Mouse (Mus musculus): ENCODE data around the gene Ice1.

Ice1 gene

DNA sequence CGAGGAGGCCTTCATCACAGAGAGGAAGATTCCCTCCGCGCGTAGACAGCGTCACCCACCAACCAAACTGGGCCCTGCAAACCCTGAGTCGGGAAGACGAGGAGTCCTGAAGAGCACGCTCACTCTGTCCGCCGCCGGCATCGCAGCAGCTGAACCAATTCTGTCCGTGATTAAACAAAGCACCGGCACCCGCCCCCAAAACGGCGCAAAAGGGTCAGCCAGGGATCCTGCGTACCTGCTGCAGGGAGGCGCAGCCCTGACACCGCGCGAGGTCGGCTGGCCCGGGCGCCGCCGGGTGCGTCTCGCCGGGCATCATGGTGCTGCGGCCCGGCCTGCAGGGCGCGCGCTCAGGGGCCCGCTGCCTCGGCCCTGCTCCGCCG is at the start of gene Ice1:
Ice1 (minus strand) TSS at position 353 of the 380 bp plus-strand sequence.
- no peak for DNase-seq

DNA sequence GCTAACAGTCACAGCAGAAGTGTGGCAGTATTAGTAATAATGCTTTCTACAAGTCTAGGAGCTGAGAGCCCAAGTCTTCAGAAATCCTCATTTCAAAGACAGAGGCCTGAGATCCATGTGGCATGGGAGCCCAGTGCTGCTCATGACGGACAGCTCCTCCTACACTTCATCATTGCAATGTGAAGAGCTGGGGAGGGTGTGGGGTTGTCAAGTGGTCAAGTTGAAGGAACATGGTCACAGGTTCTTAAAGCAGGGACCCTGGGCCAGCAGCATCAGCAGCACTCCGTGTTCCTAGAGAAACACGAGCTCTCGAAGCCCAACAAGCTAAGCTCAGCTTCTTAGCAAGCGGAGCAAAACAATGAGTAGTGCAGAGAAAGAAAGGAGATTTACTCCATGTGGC is 48.4 kb upstream of the Ice1 start:
- no peak for DNase-seq

DNA sequence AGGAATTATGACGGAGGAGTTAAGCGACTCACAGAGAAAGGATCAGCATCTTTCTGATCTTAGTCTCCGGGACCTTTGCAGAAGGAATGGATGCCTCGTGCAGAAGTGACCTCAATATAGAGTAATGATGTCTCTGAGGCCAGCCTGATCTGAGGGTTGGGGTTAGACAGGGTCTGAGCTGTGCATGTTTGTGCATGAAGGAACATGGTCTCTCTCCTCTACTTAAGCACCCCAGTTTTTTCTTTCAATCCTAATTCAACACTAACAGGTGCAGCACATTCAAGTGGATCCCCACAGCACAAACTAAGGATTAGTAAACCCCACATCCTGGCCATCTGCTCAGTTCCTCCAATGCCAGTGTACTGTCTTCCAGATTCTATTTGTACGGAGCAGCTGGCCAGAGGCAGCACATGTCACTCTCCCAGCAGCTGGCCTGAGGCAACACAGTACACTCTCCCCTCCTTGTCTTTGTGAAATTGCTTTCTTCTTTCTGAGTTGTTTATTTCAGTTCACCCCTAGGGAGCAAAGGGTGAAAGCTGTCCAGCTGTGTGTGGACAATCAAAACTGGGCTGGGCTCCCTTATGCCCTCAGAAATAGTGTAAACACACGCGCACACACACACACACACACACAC is 47.7 kb upstream of the Ice1 start:
- DNase-seq = no peak

DNA sequence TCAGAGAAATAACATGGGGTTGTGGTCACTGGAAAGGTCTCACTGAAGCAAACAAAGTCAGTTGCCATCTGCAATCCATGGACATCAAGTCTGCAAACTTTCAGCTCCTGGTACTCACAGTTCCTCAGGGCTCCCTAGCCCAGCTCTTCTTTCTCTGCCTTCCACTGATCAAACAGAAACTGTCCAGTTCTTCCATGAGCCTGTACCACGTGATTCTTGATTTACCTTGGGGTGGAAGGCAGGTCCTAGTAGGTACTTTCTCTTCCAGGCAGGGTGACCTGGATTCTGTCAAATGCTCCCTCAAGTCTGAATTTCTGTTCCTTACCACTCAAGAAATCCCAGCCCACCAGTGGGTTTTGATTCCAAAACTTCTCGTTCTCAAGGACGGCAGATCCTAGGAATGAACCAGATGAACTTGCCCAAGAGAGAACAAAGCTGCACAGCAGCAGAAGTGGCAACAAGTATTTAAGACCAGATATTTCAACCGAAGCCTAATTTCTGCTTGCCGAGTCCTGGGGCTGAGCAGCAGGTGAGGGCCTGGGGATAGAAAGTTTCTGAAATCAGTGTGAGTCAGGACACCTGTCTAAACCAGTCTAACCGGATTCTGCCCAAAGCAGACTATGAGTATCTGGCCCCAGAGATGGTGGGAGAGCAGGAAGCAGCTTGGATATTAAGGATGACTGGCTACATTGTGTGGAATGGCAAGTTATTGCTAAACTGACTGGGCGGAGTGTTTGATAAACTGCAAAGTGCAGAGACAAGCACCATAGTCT is 44.2 kb upstream of the Ice1 start:
- DNase-seq = no peak

DNA sequence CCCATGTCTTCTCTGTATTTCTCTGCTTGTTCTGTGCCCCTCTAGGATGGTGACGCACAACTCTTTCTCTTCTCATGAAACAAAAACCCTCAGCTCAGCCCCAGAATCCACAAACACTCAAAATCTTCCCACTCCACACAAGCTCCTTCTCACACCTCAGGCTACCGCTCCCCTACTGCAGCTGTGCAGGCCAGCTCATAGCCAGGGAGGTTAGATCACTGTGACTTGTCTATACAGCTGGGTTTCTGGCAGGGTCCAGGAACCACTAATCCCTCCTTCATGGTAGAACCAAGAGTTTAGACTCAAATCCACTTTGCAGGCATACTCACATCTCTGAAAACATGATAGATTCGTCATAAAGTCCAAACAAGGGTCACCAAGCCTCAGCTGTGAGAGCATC is 42.9 kb upstream of the Ice1 start:
- no peak for DNase-seq

DNA sequence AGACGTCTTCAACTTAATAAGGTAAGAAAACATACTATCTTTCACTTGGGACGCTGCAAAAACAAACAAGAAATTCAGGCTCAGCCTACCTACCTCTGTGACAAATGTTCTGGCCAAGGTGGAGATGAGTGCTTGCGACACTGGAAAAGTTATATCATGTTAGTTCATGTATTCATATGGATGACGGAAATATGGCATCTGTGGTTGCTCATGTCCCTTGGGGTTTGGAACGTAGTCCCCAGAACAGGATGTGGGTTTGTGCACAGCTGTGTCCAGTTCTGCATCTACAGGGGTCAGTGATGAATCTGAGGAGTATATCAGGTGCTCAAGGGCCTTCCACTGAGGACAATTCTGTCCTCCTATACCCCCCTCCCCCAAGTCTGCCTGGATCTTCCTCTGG is 40.3 kb upstream of the Ice1 start:
- no peak for DNase-seq

DNA sequence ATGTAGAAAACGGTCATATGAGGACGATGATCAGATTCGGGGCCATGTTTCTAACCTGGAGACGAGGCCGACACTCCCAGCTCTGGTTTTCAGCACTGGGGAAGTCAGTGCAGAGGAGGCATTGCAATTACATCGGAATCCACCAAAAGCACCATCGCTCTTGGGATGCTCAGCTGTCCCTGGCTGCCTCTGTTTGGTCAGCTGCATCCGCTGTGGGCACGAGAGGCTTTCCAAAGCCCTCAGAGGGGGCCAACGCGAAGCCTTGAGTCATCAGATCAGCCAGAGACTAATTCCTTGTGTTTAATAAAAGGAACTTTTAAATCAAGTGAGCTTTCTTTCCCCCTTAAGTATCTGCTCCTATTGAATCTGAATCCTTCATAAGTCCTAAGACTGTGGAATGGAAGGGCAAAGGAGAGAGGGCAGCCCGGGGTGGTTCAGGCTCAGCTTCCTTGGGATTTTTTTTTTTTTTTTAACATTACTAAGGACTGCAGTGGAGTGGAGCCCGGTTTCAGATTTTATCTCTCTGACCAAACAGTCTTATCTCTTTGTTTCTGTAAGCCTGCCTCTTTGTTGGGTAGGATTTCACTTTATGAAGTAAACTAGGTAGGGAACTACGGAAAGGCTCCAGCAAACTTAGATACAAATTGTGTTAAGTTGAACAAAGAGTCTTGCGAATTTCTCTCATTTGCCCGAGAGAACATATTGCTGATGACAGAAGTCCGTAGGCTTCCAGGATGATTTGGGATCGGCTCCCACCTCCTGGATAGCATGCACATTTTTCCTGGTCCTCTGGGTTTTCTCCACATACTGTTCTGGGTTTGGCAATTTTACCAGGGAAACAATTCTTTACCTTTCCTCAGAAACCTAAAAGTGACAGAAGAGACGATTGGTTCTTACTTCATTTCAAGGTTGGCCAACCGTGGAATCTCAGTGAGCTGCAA is 39.1 kb upstream of the Ice1 start:
- no peak for DNase-seq

DNA sequence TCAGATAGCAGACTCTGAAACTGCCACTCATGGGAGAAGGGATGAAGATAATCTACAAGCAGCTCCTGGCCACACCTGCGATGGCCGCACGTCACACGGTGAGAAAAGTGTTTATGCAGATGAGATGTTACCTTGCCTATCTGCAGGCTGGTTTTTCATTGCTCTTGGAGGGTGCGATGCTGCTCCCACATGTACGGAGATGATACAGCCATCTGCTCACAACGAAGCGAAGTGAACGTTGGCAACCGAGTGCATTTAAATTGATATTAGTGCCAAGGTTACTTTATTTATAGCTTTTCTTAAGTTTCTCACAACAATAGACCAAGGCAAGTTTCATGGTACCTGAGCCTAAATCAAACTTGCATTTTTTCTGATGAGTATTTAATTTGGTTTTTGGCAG is 37.6 kb upstream of the Ice1 start:
- no peak for DNase-seq

DNA sequence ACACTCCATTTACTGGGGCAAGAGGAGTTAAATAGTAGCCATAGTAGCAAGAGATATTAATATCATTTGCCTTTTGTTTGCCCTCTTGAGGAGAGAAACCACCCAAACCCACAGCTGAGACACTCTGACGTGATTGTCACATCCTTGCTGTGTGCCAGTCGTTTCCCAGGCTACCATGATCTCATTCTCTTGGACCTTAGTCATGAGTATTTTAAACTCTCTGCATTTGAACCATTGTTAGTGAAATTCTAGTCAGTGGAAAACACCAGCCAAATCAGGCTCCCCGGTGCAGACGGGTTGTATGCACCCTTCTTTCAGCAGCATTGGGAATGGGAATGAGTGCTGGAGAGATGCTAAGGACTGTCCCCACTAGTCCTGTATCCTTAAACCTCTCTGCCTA is 32.6 kb upstream of the Ice1 start:
- DNase-seq = no peak

DNA sequence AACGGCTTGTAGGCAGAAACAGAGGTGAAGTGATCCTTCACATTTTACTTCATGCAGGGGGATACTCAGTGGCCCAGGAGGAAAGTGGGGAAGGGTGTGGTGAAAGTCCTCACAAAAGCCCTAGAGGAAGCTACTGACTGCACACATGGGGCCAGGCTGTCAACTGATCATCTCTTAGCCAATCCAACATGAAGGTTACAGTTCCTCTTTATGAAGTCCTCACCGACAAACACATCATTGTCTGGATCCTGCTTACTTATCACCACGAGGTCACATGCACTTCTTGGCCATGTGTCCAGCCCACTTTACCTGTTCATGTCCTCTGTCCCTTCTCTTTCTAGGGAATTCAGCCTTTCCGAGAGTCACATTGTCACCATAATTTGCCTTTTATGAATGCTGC is 22.3 kb upstream of the Ice1 start:
- no peak for DNase-seq

DNA sequence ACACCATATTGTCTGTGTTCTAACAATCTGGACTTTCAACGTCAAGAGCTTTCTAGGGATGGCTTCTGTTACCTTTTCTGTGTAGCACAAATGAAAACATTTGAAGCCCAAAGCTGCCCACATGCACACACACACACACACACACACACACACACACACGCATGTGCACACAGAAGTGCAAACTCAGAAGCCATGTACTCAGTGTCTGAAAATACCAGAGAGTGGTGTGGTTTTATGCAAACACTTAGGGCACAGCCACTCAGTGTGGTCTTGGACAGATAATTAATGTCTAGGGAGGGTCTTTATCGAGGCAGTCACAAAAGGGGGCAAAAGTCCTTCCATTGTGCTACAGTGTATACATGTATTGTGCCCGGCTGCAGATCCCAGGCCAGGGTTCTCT is 19.3 kb upstream of the Ice1 start:
- DNase-seq = no peak

DNA sequence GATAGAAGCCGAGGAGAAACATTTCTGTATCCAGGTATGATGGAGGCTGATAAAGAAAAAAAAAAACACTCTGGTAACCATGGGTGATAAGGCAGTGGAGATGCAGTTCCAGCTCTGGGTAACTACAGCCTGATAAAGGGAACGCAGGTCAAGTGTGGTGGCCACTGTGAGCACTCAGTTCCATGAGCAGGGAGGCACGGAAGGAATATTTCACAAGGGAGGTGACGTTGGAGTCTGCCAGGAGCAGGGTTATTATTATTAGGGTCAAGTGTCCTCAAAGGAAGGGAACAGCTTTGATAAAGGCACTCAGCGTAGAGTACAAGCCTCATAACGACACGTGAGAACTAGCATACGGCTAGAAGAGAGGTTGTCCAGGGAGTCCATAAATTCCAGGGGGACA is 18.9 kb upstream of the Ice1 start:
- no peak for DNase-seq

DNA sequence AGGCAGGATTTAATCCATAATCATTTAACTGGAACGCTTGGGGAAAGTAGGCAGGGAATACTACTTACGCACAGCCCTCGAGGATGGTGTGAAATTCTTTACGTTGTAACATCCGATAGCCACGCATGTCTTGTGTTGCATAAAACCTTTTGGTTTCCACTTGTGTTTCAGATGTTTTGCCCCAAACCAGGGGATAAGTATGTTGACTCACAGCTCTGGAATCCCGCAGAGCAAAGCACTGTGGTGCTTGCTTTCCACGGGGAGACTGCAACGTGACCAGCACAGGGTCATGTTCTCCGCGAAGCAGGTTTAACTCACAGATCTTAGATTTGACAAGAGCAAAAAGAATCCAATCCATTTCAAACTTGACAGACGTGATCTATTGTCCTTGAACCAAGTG is 18.1 kb upstream of the Ice1 start:
- DNase-seq = no peak

DNA sequence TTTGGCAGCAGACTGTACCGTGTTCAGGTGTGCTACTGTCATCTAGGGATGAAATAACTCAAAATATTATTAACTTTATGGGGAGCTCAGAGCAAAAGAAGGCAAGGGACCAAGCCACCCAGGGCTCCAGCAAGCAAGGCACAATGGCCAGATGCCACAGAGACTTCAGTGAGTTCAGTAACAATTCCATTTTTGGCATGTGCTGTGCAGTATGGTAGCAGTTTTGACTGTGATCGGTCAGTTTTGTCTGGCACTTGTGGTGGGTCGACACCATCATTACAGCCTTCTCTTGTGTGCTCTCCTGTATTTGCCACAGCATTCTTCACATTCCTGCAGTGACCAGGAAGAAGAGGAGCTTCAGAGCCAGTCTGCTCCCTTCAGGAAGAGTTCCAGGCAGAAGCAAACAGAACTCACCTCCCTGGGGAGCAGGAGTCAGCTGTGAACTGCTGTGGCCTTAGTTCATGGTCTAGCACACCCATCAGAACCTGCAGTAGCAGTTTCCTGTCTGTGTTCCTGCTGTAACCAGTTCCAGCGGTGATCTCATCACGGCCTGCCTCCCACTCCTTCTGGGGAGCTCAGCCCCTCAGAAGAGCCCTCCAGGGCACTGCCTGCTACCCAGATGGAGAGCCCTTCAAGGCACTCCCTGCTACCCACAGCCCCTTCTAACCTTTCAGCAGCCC is 16.8 kb upstream of the Ice1 start:
- DNase-seq = peak; percentile 71

DNA sequence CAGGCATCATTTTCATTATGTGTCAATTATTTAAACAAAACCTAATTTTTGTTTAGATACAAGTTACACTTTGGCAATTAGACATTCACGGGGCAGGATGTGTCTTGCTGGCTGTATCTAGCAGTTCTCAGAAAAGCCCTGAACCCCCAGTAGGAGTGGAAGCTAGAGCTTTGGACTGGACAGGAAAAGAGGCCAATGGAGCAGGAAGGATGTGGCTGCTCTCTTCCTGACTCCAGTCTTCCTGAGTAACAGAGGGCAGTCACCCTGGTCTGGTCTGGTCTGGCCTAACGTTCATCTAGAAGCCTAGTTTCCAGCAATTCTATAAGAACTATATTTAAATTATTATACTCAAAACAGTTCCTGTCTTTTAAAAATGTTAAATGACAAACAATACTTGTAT is 16.0 kb upstream of the Ice1 start:
- DNase-seq = peak; percentile 13

DNA sequence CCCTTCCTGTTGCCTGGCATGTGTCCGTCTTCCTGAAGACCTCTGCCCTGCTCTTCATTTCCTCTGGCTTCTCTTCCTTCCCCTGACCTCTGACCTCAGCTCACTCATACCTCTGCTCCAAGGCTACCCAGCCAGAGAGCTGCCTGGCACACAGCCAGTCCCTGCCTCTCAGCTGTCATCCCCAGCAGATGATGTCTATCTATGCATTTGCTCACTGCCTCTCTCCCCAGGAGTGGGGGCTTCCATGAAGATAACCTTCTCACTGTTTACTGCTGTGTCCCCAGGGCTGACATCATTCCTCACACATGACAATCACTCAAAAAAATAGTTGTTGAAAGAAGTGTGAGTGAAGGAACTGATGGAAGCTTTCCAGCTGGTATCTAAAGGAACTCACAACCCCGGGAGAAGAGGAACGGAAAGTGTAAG is 12.6 kb upstream of the Ice1 start:
- peak; percentile 58 for DNase-seq

DNA sequence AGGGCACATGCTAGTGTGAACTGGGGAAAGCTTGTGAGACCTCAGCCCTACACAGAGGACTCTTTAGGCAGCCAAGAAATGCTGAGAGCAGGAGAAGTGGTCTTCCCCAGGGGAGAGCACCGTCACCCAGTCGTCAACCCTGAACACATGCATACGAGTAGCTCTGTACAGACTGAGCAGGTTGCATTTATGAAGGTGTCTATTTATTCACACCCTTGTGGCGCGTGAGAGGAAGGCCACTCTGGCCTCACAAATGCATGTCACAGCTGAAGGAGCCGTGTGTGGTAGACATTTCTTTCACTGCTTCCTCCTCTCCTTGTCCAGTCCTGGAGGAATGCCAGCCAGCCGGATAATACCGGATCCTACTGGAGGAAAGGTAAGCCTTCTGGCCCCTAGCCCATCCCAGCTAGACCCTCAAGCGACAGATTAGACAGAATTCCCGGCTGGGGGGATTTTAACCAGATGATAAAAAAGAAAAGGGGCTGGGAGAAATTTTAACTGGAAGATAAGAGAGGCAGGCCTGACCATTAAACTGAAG is 8.6 kb upstream of the Ice1 start:
- no peak for DNase-seq

DNA sequence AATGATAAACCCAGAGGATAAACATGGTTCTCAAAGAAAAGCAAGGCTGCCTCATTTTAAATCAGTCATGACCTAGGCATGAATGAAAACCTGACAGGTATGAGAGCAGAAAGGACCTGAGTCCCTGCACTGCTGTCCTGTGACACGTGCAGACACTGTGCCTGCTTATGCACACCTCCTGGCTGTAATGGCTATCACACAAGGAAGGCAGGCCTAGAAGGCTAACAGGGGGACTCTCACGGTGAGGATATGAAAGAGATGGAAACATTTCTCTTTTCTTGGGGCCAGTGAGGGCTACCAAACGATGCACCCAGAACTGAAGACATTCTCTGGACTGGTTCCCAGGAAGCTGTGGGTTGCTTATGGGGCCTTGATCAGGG is 6.6 kb upstream of the Ice1 start:
- DNase-seq = no peak

DNA sequence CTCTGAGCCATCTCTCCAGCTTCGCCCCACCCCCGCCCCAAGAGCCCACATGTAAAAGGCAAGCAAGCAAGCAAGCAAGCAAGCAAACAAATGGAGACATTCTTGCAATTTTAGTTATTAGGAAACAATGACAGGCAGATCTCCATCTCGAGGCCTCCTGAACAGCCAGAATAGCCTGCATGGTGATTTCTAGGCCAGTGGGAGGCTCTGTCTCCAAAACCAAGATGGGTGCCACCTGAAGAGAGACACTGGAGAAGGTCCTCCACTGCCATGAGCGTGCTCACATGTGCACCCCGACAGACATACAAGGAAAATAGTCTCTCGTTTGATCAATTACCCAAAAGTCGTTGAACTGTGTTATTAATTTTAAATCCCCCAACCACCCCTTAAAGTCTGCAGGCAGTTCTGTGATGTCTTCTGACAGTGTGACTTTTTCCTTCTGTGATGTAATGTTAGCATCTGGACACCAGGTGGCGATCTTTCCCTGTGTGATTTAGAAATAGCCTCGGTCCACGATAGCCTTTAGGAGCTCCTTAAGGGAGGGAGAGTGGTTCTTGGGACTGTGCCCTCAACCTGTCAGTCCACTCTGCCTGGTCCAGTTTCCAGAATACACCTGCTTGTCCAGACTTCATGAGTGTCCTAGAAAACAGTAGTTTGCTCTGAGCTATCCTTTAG is 6.1 kb upstream of the Ice1 start:
- peak; percentile 11 for DNase-seq

DNA sequence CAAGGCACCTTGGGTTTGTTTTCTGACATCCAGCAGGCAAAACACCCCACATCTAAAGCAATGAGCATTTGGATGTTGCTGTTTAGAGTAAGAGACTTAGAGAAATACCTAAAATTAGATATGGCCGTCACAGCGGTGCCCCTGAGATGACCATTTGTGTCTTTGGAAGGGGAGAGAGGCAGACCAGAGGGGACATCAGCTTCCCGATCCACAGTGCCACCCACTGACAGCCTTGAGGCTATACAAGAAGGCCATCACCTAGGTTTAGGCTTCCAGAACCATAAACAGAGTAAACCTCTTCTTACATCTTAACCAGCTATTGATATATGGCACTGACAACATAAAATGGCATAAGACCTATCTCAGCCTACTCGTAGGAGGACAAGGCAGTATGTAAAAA is 4.5 kb upstream of the Ice1 start:
- DNase-seq = no peak

DNA sequence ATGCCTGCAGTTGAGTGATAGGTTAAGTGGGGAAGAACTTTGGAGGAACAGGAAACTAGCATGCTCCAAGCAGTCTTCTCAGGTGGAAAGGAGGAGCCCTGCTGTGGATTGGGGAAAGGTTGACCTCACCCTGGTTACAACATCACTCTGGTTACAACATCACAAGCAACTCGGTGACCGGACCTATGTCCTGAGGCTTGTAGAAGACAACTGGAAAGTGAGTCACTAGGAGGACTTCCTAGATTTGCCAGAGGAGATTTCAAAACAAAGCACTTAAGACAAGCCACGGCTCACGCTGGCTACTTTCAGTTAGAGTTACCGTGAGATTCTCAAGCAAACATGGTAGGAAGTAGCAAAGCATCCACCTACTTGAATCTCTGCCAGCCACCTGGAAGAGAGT is 3.9 kb upstream of the Ice1 start:
- DNase-seq = no peak

DNA sequence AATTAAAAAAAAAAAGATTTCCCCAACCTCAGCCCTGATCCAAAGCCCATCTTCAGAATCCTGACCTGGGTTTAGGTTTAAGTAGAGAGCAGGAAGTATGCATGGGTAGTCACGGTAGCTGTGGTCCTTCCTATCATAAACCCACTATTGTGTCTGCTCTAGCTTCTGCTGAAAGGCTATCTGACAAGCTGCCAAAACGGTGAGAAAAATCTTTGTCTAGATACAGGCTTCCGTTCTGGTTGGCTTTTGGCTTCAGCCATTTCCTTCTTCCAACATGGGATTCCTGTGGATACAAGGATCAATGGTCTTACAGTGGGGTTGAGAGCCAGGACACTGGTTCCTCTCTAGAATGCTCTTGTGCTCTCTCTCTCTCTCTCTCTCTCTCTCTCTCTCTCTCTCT is 2.2 kb upstream of the Ice1 start:
- DNase-seq = peak; percentile 26
